Mouse (Mus musculus) kidney, postnatal 36 days (tissue): Measurements from ENCODE around the gene Pgs1.

Source experiments
- DNase-seq, 2 experiments: peaks; one replicate each; pipeline ENCODE4 v3.0.0; 2021 to 2022; ENCODE audit warnings: mixed read lengths in 2 of 2

Pgs1 gene

GRCm38 (mm10) chr11:117986126-117987031 lies at the start of gene Pgs1:
Gene Pgs1, plus strand, starts transcription at chr11:117986292.
- DNase-seq: peak; percentile 91 to 95

DNA sequence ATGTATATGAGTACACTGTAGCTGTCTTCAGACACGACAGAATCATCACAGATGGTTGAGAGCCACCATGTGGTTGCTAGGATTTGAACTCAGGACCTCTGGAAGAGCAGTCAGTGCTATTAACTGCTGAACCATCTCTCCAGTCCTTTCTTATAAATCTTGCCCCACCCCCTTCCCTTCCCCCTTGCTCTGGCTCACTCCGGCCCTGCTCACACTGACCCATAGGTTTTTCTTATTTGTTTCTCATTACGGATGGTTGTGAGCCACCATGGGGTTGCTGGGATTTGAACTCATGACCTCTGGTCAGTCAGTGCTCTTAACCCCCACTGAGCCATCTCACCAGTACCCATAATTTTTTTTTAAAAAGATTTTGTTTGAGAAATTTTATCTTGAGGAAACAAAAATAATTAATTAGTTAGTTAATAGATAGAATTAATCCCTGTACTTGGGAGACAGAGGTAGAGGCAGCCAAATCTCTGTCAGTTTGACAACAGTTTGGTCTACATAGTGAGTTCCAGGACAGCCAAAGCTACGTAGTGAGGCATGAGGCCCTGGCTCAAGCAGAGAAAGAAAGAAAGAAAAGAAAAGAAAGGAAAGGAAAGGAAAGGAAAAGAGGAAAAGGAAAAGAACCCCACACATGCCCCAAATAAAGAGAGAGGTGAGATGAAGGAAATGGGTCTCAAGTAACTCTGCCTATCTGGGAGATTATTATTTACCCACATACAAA lies 46.9 kb upstream of the Pgs1 start:
- no peak for DNase-seq

DNA sequence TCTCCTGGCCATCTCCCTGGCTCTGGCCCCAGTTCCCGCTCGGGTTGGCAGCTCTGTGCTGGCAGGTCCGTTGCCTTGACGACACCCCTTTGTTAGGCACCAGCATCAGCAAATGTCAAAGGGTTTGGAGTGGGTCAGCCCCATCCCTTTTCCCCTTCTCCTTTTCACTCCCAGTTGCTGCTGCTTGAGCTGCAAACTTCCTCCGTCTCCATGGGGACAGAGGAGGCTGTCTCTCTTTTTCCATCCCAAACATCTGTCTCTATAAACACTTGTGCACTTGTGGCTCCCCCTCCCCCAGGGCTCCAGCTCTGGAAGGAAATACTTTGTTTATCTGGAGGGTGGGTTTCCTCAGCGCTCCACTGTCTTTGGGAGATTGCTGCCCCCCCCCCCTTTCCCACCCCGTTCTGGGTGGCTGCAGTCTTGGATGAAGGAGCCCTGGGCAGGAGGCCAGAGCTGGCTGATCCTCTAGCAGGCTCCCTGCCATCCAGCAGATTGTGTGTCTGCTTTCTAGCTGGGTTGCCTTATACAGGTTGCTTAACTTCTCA lies 46.3 kb upstream of the Pgs1 start:
- DNase-seq: peak; percentile 76 to 86

- DNase-seq: no peak
Observed at GRCm38 (mm10) chr11:117940881-117941280, 45.2 kb upstream of the Pgs1 start.

- no peak for DNase-seq
Observed at GRCm38 (mm10) chr11:117941325-117941834, 44.7 kb upstream of the Pgs1 start.

DNA sequence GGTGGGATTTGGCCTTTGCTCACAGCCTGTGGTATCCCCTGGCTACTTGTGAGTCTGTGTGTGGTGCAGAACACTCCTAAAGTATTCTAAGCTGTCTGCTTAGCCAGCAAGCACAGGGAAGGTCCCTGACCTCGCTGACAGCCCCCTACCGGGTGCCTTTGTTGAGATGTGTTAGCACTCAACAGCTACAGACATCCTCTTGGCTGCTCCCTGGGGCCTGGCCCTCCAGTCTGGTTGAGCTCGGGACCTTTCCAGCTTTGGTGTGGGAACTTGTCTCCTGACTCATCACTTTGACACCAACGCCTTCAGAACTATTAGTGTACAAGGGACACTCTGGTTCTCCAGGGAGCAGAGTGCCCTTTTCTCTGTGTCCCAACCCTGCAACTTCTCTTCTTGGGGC lies 44.2 kb upstream of the Pgs1 start:
- no peak for DNase-seq

GRCm38 (mm10) chr11:117946195-117946979 lies 39.7 kb upstream of the Pgs1 start:
- no peak for DNase-seq

- no peak for DNase-seq
Observed at GRCm38 (mm10) chr11:117946996-117947419, 39.1 kb upstream of the Pgs1 start.

- DNase-seq: peak; percentile 76 to 82
Observed at GRCm38 (mm10) chr11:117949392-117950091, 36.5 kb upstream of the Pgs1 start.

GRCm38 (mm10) chr11:117951391-117951790 lies 34.7 kb upstream of the Pgs1 start:
- DNase-seq: no peak

GRCm38 (mm10) chr11:117952174-117952933 lies 33.7 kb upstream of the Pgs1 start:
- peak in 1 of 2 experiments; percentile 64 for DNase-seq

DNA sequence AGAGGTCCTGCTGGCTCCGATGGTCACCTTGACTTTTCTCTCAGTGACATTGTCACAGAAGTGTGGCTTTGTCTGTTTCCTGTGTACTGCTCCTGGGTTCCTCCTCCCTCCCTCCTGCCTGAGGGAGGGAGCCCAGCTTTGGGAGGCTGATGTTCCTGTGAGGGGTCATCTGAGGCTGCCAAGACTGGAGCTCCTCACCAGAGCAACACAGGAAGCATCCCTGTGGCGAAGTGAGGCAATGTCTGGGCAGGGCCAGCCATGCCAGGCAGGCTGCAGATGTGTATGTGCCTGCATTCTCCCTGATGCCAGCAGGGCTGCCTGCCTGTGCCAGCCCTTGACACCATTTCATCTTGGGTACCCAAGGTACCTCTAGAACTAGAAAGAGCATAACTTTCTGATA lies 32.0 kb upstream of the Pgs1 start:
- DNase-seq: no peak

DNA sequence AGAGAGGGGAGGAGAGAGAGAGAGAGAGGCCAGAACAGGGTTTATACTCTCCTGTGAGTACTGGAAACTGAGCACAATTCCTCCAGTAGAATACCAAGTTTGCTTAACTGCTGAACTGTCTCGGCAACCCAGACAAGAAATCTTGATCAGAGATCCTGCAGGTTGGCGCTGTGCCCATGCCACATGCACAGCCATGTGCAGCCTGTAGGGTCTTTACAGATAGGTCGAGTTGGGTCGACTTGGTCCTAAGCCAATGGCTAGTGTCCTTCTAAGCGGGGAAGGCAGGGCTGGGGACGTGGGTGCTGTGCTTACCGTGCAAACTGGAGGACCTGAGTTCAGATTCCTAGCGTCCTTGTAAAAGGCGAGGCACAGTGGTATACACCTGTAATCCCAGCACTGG lies 31.3 kb upstream of the Pgs1 start:
- DNase-seq: no peak

- peak; percentile 57 to 74 for DNase-seq
Observed at GRCm38 (mm10) chr11:117955621-117956020, 30.5 kb upstream of the Pgs1 start.

DNA sequence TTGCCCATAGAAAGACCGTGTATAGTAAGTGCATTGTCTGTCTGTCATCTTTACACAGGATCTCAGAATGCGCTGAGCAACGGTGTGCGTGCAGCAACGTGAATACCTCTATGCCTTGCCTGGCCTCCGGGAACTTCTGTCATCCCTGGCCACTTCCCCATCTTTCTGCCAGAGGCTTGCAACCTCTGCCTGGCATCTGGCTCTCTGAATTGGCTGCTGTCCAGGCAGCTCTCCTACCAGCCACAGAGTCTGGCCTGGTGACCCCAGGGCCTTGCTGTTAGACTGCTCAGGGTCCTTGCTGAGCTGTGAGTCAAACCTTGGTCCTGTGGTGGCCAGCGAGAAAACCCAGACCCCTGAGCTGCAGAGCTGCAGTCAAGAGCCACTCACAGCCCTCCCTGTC lies 27.9 kb upstream of the Pgs1 start:
- DNase-seq: peak in 1 of 2 experiments; percentile 70

DNA sequence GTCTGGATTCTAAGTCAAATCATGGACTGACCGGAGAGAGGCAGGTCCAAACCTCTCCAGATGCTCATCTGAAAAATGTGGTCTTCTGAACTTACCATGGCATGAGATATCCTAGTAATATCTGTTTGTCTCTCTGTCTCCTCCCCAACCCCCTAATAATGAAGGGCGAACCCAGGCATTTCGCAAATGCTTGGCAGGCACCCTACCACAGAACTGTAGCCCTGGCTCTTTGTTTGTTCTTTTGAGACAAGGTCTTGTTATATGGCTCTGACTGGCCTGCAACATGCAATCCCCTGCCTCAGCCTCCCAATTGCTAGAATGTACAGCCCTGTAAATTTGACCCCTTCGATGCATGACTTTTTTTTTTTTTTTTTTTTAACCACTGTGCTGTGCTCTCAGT lies 26.9 kb upstream of the Pgs1 start:
- no peak for DNase-seq

DNA sequence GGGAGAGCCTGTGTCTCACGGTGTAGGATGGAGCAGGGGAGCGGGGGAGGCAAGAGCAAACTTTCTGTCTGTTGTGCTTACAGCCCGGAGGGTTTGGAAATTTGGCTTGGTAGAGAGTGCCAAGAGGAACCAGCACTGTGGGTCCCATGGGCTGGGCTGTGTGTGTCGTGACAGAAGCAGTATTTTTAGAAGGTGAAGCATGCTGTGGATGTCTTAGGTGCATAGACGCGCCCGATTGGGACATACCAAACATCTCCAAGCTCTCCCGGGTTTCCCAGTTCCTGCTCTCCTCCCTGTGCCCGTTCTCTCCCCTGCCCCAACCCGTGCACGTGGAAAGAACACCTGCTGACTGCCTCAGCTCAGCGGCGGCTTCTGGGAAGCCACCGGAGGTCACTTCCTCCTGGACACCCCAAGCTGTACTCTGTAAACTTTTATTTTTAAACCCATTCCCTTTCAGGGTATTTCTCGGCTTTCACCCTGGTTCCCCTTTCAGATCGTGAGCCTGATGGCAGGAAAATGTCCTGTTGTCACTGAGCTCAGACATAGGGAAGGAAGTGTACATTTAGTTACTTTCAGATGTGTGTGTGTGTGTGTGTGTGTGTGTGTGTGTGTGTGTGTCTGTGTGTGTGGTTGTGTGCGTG lies 26.2 kb upstream of the Pgs1 start:
- DNase-seq: peak in 1 of 2 experiments; percentile 38

- no peak for DNase-seq
Observed at GRCm38 (mm10) chr11:117960601-117961000, 25.5 kb upstream of the Pgs1 start.

- DNase-seq: peak; percentile 85 to 86
Observed at GRCm38 (mm10) chr11:117962228-117963067, 23.6 kb upstream of the Pgs1 start.
